ENCODE assay signal across 8 mouse cellular contexts in the genomic region with DNA sequence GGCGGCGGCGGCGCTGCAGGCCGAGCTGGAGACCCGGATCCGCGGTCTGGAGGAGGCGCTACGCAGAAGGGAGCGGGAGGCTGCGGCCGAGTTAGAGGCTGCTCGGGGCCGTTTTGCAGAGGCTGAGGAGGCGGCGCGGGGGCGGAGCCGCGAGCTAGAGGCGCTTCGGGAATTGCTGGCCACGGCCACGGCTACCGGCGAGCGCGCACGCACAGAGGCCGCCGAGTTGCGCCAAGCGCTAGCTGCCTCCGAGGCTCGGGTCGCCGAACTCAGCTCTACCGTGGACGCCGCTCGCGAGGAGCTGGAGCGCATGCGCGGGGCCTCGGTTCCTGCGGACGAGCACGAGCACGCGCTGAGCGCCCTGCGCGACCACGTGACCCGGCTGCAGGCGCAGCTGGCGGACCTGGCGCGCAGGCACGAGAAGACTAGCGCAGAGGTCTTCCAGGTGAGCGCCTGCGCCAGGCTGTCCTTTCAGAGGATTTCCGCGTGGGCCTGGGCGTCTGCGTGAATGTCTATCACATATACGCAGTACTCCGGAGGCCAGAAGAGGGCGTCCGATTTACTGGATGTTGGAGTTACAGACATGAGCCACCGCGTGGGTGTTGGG. TPM values are rescaled to one million over a fixed set of nuclear protein-coding genes. Genes with fewer than 3 reads are reported as not detected.
A peak's percentile ranks its signal among the peaks of the same experiment; 100 is the strongest.
DNase-seq lines count a peak whose midpoint lies in the region; ATAC-seq and TF ChIP-seq lines count a peak whose summit lies in the region.

No protein-coding gene starts in this region.

- H3K4me3 ChIP-seq in gastrocnemius, adult 2 months: peak overlapping the region; percentile 97
- H3K4me3 ChIP-seq in hindbrain, postnatal 0 days (ENCODE audit: low read length): peak overlapping the region; percentile 66
- H3K4me3 ChIP-seq in left cerebral cortex, adult 2 months: peak overlapping the region; percentile 95

- peaks cover 17% of the 10 kb centered on the region for H3K4me1 ChIP-seq in hindbrain, postnatal 0 days (ENCODE audit: insufficient read depth, low read length)

- peak; percentile 93 for DNase-seq in WW6 (ENCODE audit: low read depth, low spot score)
- DNase-seq in cerebellum, postnatal 4 days (ENCODE audit: low spot score in 2 of 2): peak; percentile 92 to 96
- DNase-seq in gastrocnemius, adult 2 months: peak; percentile 99
- peak; percentile 98 for DNase-seq in hindbrain, postnatal 0 days (ENCODE audit: low spot score)
- DNase-seq in left cerebral cortex, adult 2 months (ENCODE audit: extremely low spot score in 1 of 2, low spot score in 2 of 2): peak; percentile 96 to 97
- peak; percentile 93 to 95 for DNase-seq in right cerebral cortex, adult 2 months (ENCODE audit: low spot score in 2 of 2)
- DNase-seq in urinary bladder, postnatal 14 days (ENCODE audit: low spot score): peak; percentile 96

- 0% methylated on average over 70 of the region's 75 CpGs for WGBS in hindbrain, postnatal 0 days

- H3K36me3 ChIP-seq in hindbrain, postnatal 0 days (ENCODE audit: insufficient read depth, low read length): no peaks in the 10 kb centered on the region

- H3K9ac ChIP-seq in hindbrain, postnatal 0 days (replicated peaks; ENCODE audit: low read length): peak overlapping the region; percentile 96

- TF ChIP-seq CTCF in gastrocnemius, adult 2 months (IDR thresholded peaks at IDR 0.05): peak; percentile 56
- peak; percentile 70 for TF ChIP-seq CTCF in hindbrain, postnatal 0 days (IDR thresholded peaks at IDR 0.05; ENCODE audit: low read depth)
- TF ChIP-seq CTCF in left cerebral cortex, adult 2 months (IDR thresholded peaks at IDR 0.05): peak; percentile 54

- peak overlapping the region; percentile 92 for H3K4me2 ChIP-seq in hindbrain, postnatal 0 days (ENCODE audit: low read depth, low read length)

- H3K27ac ChIP-seq in gastrocnemius, adult 2 months: peak overlapping the region; percentile 96
- peak overlapping the region; percentile 97 for H3K27ac ChIP-seq in hindbrain, postnatal 0 days
- peak overlapping the region; percentile 99 for H3K27ac ChIP-seq in left cerebral cortex, adult 2 months

- H3K9me3 ChIP-seq in hindbrain, postnatal 0 days (ENCODE audit: low read length): no peaks in the 10 kb centered on the region

- intact Hi-C loops in gastrocnemius, adult 2 months (cut with DNase I): loop anchor here (10.0 kb wide), 1 partner anchor 531 kb away; no protein-coding TSS in a partner anchor
- intact Hi-C loops in left cerebral cortex, adult 2 months (cut with DNase I): loop anchor here (5.0 to 10.0 kb wide), 2 partner anchors 529 to 981 kb away; a partner anchor contains a TSS

- H3K27me3 ChIP-seq in hindbrain, postnatal 0 days (ENCODE audit: insufficient read depth, low read length): no peaks in the 10 kb centered on the region

- peak; percentile 93 for ATAC-seq in hindbrain, postnatal 0 days
- ATAC-seq in megakaryocyte, adult 5-6 weeks (ENCODE audit: poor library complexity, severe bottlenecking): peak; percentile 91

RNA-seq across cellular contexts. Expression of a gene that starts 5.3 kb away (rescaled TPM):
- total RNA-seq in gastrocnemius, adult 2 months (2021): 1 to 10 TPM; 1.8 TPM
- total RNA-seq in hindbrain, postnatal 0 days (2014; rRNA removed): 3.0 and 4.5 TPM in 2 replicates
- 2.7 and 2.9 TPM in 2 replicates for polyA plus RNA-seq in hindbrain, postnatal 0 days (2015; fragmentation: Nextera tagmentation; extraction: Ambion mirVana)
- total RNA-seq in left cerebral cortex, adult 2 months (2021): 1 to 10 TPM; 4.3 to 5.0 TPM
- total RNA-seq in megakaryocyte, adult 5-6 weeks (2015): 3.0 and 5.4 TPM in 2 replicates
- 3.4 and 4.9 TPM in 2 replicates for total RNA-seq in megakaryocyte, adult 5-6 weeks (2017)

RNA-seq across cellular contexts. Expression of a gene that starts 15.2 kb away (rescaled TPM):
- total RNA-seq in gastrocnemius, adult 2 months (2021): 10 to 100 TPM in 1 of 2 experiments, 1 to 10 TPM in 1; 6.8 to 10.5 TPM
- total RNA-seq in hindbrain, postnatal 0 days (2014; rRNA removed): 58.5 and 73.9 TPM in 2 replicates
- polyA plus RNA-seq in hindbrain, postnatal 0 days (2015; fragmentation: Nextera tagmentation; extraction: Ambion mirVana): 17.7 and 18.6 TPM in 2 replicates
- 10 to 100 TPM; 46.4 to 47.3 TPM for total RNA-seq in left cerebral cortex, adult 2 months (2021)
- total RNA-seq in megakaryocyte, adult 5-6 weeks (2015): 1.0 and 1.1 TPM in 2 replicates
- 1.7 and 1.8 TPM in 2 replicates for total RNA-seq in megakaryocyte, adult 5-6 weeks (2017)

RNA-seq across cellular contexts. Expression of a gene that starts 16.0 kb away (rescaled TPM):
- total RNA-seq in gastrocnemius, adult 2 months (2021): 1 to 10 TPM; 4.7 to 5.6 TPM
- total RNA-seq in hindbrain, postnatal 0 days (2014; rRNA removed): 22.4 and 31.5 TPM in 2 replicates
- 39.0 and 40.9 TPM in 2 replicates for polyA plus RNA-seq in hindbrain, postnatal 0 days (2015; fragmentation: Nextera tagmentation; extraction: Ambion mirVana)
- total RNA-seq in left cerebral cortex, adult 2 months (2021): 10 to 100 TPM; 26.8 to 28.6 TPM
- total RNA-seq in megakaryocyte, adult 5-6 weeks (2015): 6.3 and 8.0 TPM in 2 replicates
- 2.5 and 6.4 TPM in 2 replicates for total RNA-seq in megakaryocyte, adult 5-6 weeks (2017)

RNA-seq across cellular contexts. Expression of a gene that starts 37.5 kb away (rescaled TPM):
- total RNA-seq in gastrocnemius, adult 2 months (2021): 1 to 10 TPM; 2.5 to 3.9 TPM
- total RNA-seq in hindbrain, postnatal 0 days (2014; rRNA removed): 4.2 and 4.3 TPM in 2 replicates
- polyA plus RNA-seq in hindbrain, postnatal 0 days (2015; fragmentation: Nextera tagmentation; extraction: Ambion mirVana): 0.97 and 1.3 TPM in 2 replicates
- total RNA-seq in left cerebral cortex, adult 2 months (2021): 1 to 10 TPM; 2.6 to 2.9 TPM
- total RNA-seq in megakaryocyte, adult 5-6 weeks (2015): 1.7 and 2.0 TPM in 2 replicates
- 2.3 and 2.4 TPM in 2 replicates for total RNA-seq in megakaryocyte, adult 5-6 weeks (2017)

RNA-seq across cellular contexts. Expression of a gene that starts 42.7 kb away (rescaled TPM):
- total RNA-seq in gastrocnemius, adult 2 months (2021): 1 to 10 TPM; 5.6 to 6.7 TPM
- total RNA-seq in hindbrain, postnatal 0 days (2014; rRNA removed): 5.3 and 5.4 TPM in 2 replicates
- 6.2 and 6.6 TPM in 2 replicates for polyA plus RNA-seq in hindbrain, postnatal 0 days (2015; fragmentation: Nextera tagmentation; extraction: Ambion mirVana)
- 10 to 100 TPM; 10.3 to 12.9 TPM for total RNA-seq in left cerebral cortex, adult 2 months (2021)
- total RNA-seq in megakaryocyte, adult 5-6 weeks (2015): 1.9 and 8.9 TPM in 2 replicates
- 6.5 and 11.4 TPM in 2 replicates for total RNA-seq in megakaryocyte, adult 5-6 weeks (2017)

Comparison
In these comparisons a context has a peak if more than half of its experiments do, and no peak if none do; other contexts are left out.
1. Peak in every context shown above with its lines: DNase-seq, ATAC-seq, H3K4me3 ChIP-seq and H3K27ac ChIP-seq.